Mouse (Mus musculus): ENCODE data around the gene Dus3l.

DNA sequence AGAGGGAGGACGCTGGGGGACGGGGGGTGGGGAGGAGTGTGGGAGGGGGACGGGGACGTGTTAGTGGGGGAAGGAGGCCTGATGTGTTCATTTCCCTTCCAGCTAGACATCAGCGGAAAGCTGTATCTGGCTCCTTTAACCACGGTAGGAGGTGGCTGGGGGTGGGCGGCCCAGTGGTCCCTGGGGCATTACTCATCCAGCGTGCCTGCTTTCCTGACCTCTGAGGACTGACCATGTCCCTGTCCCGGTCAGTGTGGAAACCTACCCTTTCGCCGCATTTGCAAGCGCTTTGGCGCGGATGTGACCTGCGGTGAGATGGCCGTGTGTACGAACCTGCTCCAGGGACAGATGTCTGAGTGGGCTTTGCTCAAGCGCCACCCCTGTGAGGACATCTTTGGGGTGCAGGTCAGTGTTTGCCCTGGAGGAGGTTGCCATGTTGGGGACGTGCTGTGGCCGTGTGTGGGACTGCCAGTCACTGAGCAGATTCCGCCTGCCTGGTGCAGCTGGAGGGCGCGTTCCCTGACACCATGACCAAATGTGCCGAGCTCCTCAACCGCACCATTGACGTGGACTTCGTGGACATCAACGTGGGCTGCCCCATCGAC, 3.1 kb downstream of the Dus3l start:
- no peak for TF ChIP-seq CHD2 (IDR thresholded peaks at IDR 0.05; ENCODE audit: low read depth, low read length)
- TF ChIP-seq MAFK (IDR thresholded peaks at IDR 0.05; ENCODE audit: insufficient read depth, low read depth, low read length) = no peak
- TF ChIP-seq HCFC1 (IDR thresholded peaks at IDR 0.05; ENCODE audit: borderline replicate concordance, insufficient read depth, low read length) = no peak
- no peak for TF ChIP-seq ZC3H11A (IDR thresholded peaks at IDR 0.05; ENCODE audit: borderline replicate concordance, low read depth, low read length)
- no peak for TF ChIP-seq ZNF384 (IDR thresholded peaks at IDR 0.05; ENCODE audit: low read depth, low read length)

All from ES-E14 (cell line).